Mouse (Mus musculus): Measurements from ENCODE around the gene Gli3. TPM values are rescaled to one million over a fixed set of nuclear protein-coding genes. Genes with fewer than 3 reads are reported as not detected.

Gene Gli3
- polyA plus RNA-seq, 1 experiment from 2014 or later = 30.6 TPM

DNA sequence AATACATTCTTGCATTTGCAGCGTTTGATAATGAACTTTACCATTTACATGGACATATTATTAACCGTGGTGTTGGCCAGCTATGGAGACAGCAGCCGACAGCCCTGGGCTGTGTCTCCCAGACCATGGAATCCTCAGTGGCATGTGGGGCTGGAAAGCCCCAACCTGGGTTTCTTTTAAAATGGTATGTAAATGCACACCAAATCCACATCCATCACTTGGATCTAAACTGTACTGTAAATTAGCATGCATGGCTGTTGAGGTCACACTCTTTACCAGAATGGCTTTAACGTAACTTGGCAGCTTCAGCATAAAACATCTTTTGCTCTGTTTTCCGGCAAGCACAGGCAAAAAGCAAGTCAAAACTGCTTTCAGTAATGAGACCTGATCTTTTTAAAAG is 117.4 kb downstream of the Gli3 start:
- ATAC-seq (ENCODE audit: insufficient read depth) (no peak), DNase-seq (no peak)
- no peaks in the 10 kb centered on the region; the same call in 1 of the 2 replicates for H3K36me3 ChIP-seq (ENCODE audit: insufficient read depth)
- WGBS = 75% methylated on average over 5 of the region's 5 CpGs
- no peaks in the 10 kb centered on the region for H3K4me1 ChIP-seq (ENCODE audit: insufficient read depth)
- no peak for TF ChIP-seq CTCF (IDR thresholded peaks at IDR 0.05; ENCODE audit: low read depth)
- no peak overlapping the region for H3K27ac ChIP-seq (ENCODE audit: low read depth)
- no peak overlapping the region for H3K9ac ChIP-seq
- H3K27me3 ChIP-seq (ENCODE audit: insufficient read depth, low read length) = no peaks in the 10 kb centered on the region
- no peak overlapping the region for H3K4me2 ChIP-seq
- no peaks in the 10 kb centered on the region for H3K9me3 ChIP-seq (ENCODE audit: low read depth, low read length)
- H3K4me3 ChIP-seq (ENCODE audit: low read depth, low read length) = no peak overlapping the region

DNA sequence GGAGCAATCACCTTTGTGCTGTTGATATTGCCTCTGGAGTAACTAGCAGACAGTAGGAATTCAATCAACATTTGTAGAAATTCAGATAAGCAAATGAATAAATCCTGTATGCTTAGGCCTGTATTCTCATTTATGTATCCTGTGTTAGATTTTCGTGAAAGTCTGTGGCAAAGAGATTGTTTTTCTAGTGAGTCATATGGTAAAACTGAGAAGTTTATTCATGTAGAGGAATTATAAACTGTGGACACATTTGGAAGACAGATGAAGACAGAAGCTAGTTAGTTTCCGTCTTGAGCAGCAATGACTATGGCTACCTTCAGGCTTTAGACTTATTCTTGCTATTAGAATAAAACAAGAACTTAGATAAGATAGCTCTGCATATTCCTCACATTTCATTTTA is 122.9 kb downstream of the Gli3 start:
- Histone ChIP-seq H3K27ac (ENCODE audit: low read depth) (no peak overlapping the region), H3K36me3 (ENCODE audit: insufficient read depth) (no peaks in the 10 kb centered on the region; the same call in 1 of the 2 replicates), H3K9ac (no peak overlapping the region), H3K4me3 (ENCODE audit: low read depth, low read length) (no peak overlapping the region), H3K4me2 (no peak overlapping the region), H3K27me3 (ENCODE audit: insufficient read depth, low read length) (no peaks in the 10 kb centered on the region), H3K9me3 (ENCODE audit: low read depth, low read length) (no peaks in the 10 kb centered on the region), H3K4me1 (ENCODE audit: insufficient read depth) (peaks cover 4% of the 10 kb centered on the region; the same call in 1 of the 2 replicates)
- 45% methylated on average over 2 of the region's 2 CpGs for WGBS
- TF ChIP-seq CTCF (IDR thresholded peaks at IDR 0.05; ENCODE audit: low read depth) = no peak
- ATAC-seq (ENCODE audit: insufficient read depth) = no peak
- DNase-seq = no peak

DNA sequence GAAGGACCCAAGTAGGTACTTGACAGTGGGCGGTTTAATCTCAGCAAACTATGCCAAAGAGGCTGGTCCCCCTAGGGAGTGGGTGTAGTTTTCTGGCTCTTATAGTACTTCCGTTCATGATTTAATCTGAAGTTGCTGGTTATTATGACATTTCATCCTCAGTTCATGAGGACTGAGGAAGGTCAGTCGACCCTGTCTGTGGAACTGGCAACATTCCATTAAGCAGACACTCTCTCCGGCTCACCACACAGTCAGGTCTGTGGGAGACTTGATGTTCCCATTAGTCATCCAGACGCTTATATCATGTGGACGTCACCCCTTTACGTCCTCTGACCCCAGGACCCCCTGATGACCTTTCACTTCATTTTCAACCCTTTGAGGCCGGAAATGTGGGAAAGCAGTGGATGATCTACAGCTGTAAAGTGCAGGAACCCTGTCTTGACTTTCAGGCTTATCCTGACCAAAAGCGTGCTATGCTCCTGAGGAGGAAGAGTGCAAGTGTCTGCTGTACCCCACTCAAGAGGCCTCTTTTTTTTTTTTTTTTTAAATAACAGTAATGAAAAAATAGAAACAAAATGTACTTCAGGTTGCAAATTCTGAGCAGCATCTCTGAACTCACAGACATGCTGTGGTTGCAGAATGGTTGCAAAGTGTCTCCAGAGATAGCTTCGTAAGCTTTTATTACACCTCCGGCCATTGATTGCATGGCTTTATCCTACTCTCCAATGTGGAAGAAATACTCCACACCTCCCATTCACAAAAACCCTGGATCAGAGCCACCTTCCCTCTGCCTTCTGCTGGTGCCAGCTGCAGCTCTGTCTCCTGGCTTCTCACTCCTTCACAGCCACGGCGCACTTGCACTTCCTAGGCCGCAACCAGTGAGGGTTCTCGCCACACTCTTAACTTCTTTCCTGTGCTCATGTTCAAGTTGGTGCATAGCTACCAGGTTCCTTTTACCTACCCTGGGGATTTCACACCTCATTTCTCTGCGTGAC is 125.5 kb downstream of the Gli3 start:
- no peaks in the 10 kb centered on the region for H3K9me3 ChIP-seq (ENCODE audit: low read depth, low read length)
- H3K9ac ChIP-seq = no peak overlapping the region
- ATAC-seq (ENCODE audit: insufficient read depth) (peak; percentile 66; the same call in 1 of the 2 replicates), DNase-seq (peak; percentile 42)
- H3K27ac ChIP-seq (ENCODE audit: low read depth) = no peak overlapping the region
- peaks cover 4% of the 10 kb centered on the region; the same call in 1 of the 2 replicates for H3K4me1 ChIP-seq (ENCODE audit: insufficient read depth)
- H3K27me3 ChIP-seq (ENCODE audit: insufficient read depth, low read length) = no peaks in the 10 kb centered on the region
- WGBS = 55% methylated on average over 16 of the region's 16 CpGs
- no peak for TF ChIP-seq CTCF (IDR thresholded peaks at IDR 0.05; ENCODE audit: low read depth)
- no peak overlapping the region for H3K4me2 ChIP-seq
- H3K36me3 ChIP-seq (ENCODE audit: insufficient read depth) = no peaks in the 10 kb centered on the region
- H3K4me3 ChIP-seq (ENCODE audit: low read depth, low read length) = no peak overlapping the region

DNA sequence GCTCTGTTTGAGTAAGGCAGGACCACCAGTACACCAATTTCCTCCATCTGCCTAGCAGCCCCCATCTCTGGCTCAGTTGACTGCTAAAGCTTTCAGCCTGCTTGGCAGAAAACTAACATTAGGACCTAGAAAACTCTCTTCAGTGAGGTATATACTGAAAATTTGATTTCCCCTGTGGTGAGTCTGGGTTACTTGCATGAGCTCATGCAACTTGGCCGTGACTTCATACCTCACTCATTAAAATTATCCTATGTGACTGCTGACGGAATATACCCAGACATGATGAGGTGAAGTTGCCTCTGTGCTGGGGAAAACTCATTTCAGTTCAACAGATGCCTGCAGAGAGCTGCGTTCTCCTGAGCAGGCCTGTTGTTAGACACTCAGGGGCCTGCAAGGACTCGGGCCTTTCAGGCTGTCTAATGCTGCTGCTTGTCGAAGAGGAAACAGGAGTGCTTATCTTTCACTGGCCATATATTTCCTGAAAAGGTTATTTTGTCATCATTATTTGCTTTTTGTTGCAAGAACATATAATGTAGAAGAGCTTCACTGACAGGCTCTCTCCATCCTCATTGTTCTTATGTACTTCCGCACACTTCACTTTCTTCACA is 127.4 kb downstream of the Gli3 start:
- H3K9me3 ChIP-seq (ENCODE audit: low read depth, low read length) = no peaks in the 10 kb centered on the region
- no peaks in the 10 kb centered on the region for H3K27me3 ChIP-seq (ENCODE audit: insufficient read depth, low read length)
- DNase-seq (no peak), ATAC-seq (ENCODE audit: insufficient read depth) (no peak; the same call in 1 of the 2 replicates)
- peaks cover 4% of the 10 kb centered on the region; the same call in 1 of the 2 replicates for H3K4me1 ChIP-seq (ENCODE audit: insufficient read depth)
- H3K4me2 ChIP-seq = no peak overlapping the region
- TF ChIP-seq CTCF (IDR thresholded peaks at IDR 0.05; ENCODE audit: low read depth) = no peak
- 53% methylated on average over 6 of the region's 6 CpGs for WGBS
- H3K36me3 ChIP-seq (ENCODE audit: insufficient read depth) = no peaks in the 10 kb centered on the region
- no peak overlapping the region for H3K4me3 ChIP-seq (ENCODE audit: low read depth, low read length)
- no peak overlapping the region for H3K9ac ChIP-seq
- no peak overlapping the region; the same call in 1 of the 2 replicates for H3K27ac ChIP-seq (ENCODE audit: low read depth)

DNA sequence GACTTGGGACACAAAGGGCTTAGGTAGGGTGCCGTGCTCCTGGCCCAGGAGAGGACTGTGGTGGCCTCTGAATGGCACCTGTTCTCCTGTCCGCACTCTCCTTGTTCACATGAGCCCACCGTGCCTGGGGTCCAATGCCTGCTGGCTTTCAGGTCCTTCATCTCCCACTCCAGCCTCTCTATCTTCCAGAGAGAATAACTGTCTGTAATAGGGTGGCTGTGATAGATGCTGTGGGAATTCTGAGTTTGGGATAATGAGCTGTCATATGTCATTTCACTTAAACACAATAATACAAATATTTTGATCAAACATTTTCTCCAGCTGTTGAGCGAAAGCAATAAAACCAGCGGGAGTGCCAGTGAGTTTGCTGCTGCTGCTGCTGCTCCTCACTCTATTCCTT is 133.6 kb downstream of the Gli3 start:
- WGBS = 22% methylated on average over 5 of the region's 5 CpGs
- DNase-seq (peak; percentile 81), ATAC-seq (ENCODE audit: insufficient read depth) (peak; percentile 62)
- H3K4me3 ChIP-seq (ENCODE audit: low read depth, low read length) = no peak overlapping the region
- no peak overlapping the region for H3K27ac ChIP-seq (ENCODE audit: low read depth)
- no peak overlapping the region for H3K9ac ChIP-seq
- no peak overlapping the region for H3K4me2 ChIP-seq
- peaks cover 18% of the 10 kb centered on the region; the same call in 1 of the 2 replicates for H3K4me1 ChIP-seq (ENCODE audit: insufficient read depth)
- TF ChIP-seq CTCF (IDR thresholded peaks at IDR 0.05; ENCODE audit: low read depth) = no peak
- no peaks in the 10 kb centered on the region for H3K27me3 ChIP-seq (ENCODE audit: insufficient read depth, low read length)
- H3K9me3 ChIP-seq (ENCODE audit: low read depth, low read length) = no peaks in the 10 kb centered on the region
- H3K36me3 ChIP-seq (ENCODE audit: insufficient read depth) = no peaks in the 10 kb centered on the region

DNA sequence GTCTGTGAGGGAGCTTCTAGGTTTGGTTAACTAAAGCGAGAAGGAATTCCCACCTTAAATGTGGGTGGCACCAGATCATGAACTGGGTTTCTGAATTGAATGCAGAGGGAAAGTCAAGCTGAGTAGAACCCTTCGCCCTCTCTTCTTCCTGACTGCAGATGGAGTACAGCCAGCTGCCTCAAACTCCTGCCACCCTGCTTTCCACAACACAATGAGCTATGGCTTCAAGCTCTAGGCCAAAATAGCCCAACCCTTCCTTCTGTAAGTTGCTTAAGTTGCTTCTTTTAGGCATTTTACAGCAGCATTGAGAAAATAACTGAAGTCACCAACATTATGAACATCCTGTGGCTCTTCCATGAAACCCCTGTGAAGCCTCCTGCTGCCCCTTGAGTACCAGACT is 136.7 kb downstream of the Gli3 start:
- 53% methylated on average over 2 of the region's 2 CpGs for WGBS
- Histone ChIP-seq H3K4me3 (ENCODE audit: low read depth, low read length) (no peak overlapping the region), H3K36me3 (ENCODE audit: insufficient read depth) (no peaks in the 10 kb centered on the region), H3K9ac (no peak overlapping the region), H3K4me2 (no peak overlapping the region), H3K9me3 (ENCODE audit: low read depth, low read length) (no peaks in the 10 kb centered on the region), H3K27me3 (ENCODE audit: insufficient read depth, low read length) (no peaks in the 10 kb centered on the region), H3K4me1 (ENCODE audit: insufficient read depth) (peaks cover 31% of the 10 kb centered on the region), H3K27ac (ENCODE audit: low read depth) (peak overlapping the region; percentile 66)
- ATAC-seq (ENCODE audit: insufficient read depth) (peak; percentile 42; the same call in 1 of the 2 replicates), DNase-seq (peak; percentile 69)
- no peak for TF ChIP-seq CTCF (IDR thresholded peaks at IDR 0.05; ENCODE audit: low read depth)

DNA sequence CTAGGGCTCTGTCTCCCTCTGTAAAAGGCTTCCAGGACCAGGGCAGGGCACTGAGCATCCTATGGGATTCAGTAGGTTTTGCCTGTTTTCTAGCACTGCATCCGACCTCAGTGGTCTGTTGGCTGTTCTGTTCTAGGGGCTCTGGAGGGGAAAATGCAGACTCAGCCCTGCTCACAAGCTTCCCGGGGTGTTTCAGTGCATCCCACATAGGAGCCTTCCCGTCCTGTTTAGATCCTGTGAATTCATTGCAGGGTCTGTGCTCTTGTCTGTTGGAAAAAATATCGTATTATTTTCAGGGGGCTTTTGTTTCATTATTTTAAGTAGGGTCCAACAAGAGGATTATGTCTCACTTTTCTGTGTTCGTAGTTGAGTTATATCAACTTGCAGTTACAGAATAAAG is 139.1 kb downstream of the Gli3 start:
- DNase-seq (no peak), ATAC-seq (ENCODE audit: insufficient read depth) (no peak)
- Histone ChIP-seq H3K4me1 (ENCODE audit: insufficient read depth) (peaks cover 21% of the 10 kb centered on the region), H3K4me2 (no peak overlapping the region), H3K9ac (no peak overlapping the region), H3K9me3 (ENCODE audit: low read depth, low read length) (no peaks in the 10 kb centered on the region), H3K4me3 (ENCODE audit: low read depth, low read length) (no peak overlapping the region), H3K27me3 (ENCODE audit: insufficient read depth, low read length) (no peaks in the 10 kb centered on the region), H3K36me3 (ENCODE audit: insufficient read depth) (no peaks in the 10 kb centered on the region), H3K27ac (ENCODE audit: low read depth) (peak overlapping the region; percentile 32; the same call in 1 of the 2 replicates)
- 28% methylated on average over 5 of the region's 5 CpGs for WGBS
- no peak for TF ChIP-seq CTCF (IDR thresholded peaks at IDR 0.05; ENCODE audit: low read depth)
